Comparison of ENCODE assay signal across 15 mouse cellular contexts in the genomic region with DNA sequence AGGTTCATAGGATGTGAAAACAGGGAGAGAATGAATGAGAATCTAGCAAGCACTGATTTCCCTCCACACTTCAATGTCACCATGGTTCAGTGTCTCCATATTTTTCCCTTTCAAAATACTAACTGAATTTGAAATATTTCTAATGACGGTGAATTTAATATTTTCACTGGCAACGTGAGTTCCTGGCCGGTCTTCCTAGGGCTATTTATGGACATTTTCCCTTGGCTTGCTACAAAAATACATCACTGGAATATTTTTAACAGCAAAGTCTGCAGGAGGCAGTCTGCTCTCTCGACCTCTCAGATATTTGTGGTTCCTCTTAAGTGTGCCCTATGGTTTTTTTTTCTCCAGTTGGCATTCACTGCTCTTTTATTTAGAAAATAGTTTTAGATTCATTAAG. TPM values are rescaled to one million over a fixed set of nuclear protein-coding genes. Genes with fewer than 3 reads are reported as not detected.
DNase-seq lines count a peak whose midpoint lies in the region; ATAC-seq and TF ChIP-seq lines count a peak whose summit lies in the region.
"Had no signal": no experiment of that assay in that cellular context is flagged by ENCODE, and none has a peak within 500 bp of the region (broad histone marks: within the 10 kb centered on the region; RNA-seq: fewer than 3 reads in every experiment).

No protein-coding gene starts in this region.

- H3K9me3 ChIP-seq in heart, embryonic 14.5 days (ENCODE audit: control insufficient read depth, low read length), result no peaks in the 10 kb centered on the region
- H3K9me3 ChIP-seq: embryonic facial prominence, embryonic 13.5 days; forebrain, embryonic 15.5 days; liver, embryonic 13.5 days; neural tube, embryonic 15.5 days had no signal

- peak; percentile 21 for DNase-seq in kidney, adult 9 months
- DNase-seq in kidney, adult 11 months, result no peak
- DNase-seq in 3T3-L1 (ENCODE audit: low read depth, low spot score) (peak; percentile 80), Patski (ENCODE audit: low read depth, low spot score) (peak; percentile 79)
- no peak for DNase-seq in right cerebral cortex, adult 2 months (ENCODE audit: low spot score in 2 of 2)
- no peak for DNase-seq in right cerebral cortex, adult 18-20 months
- no peak for DNase-seq in frontal cortex, postnatal 36 days (ENCODE audit: low spot score in 2 of 2)
- DNase-seq: cerebellum, postnatal 36 days; liver, embryonic 13.5 days; right cerebral cortex, postnatal 14 days had no signal

- no peaks in the 10 kb centered on the region for H3K36me3 ChIP-seq in heart, embryonic 14.5 days (ENCODE audit: control insufficient read depth, insufficient read depth, low read length)
- H3K36me3 ChIP-seq: embryonic facial prominence, embryonic 13.5 days; forebrain, embryonic 15.5 days; liver, embryonic 13.5 days; neural tube, embryonic 15.5 days had no signal

- ATAC-seq in Patski, result peak; percentile 32
- ATAC-seq in heart, embryonic 14.5 days (ENCODE audit: insufficient number of reproducible peaks, insufficient read depth, low FRiP score, low read depth), result no peak
- ATAC-seq: forebrain, embryonic 15.5 days had no signal

- WGBS in heart, embryonic 14.5 days, result 7% methylated on average over 4 of the region's 4 CpGs

- no peak overlapping the region for H3K4me3 ChIP-seq in heart, embryonic 14.5 days (ENCODE audit: control insufficient read depth in 1 of 2, insufficient read depth in 1 of 2, low read depth in 1 of 2, low read length in 2 of 2)
- H3K4me3 ChIP-seq: embryonic facial prominence, embryonic 13.5 days; forebrain, embryonic 15.5 days; layer of hippocampus, adult 2 months; liver, embryonic 13.5 days; neural tube, embryonic 15.5 days had no signal

- peak; percentile 24 for TF ChIP-seq CTCF in Patski (IDR thresholded peaks at IDR 0.05)

- POLR2A ChIA-PET in Patski (lab: Charles Lee), result interaction anchor here (0.9 to 2.8 kb wide), 3 partner anchors 16 to 130 kb away, joined by 3 to 14 read pairs (median 4); no protein-coding TSS in a partner anchor

- peak overlapping the region; percentile 96 to 99 for H3K27ac ChIP-seq in heart, embryonic 14.5 days (replicated peaks in 1 of 2; ENCODE audit: control insufficient read depth in 1 of 2, insufficient read depth in 1 of 2, low read depth in 2 of 2, low read length in 2 of 2)
- H3K27ac ChIP-seq: embryonic facial prominence, embryonic 13.5 days; forebrain, embryonic 15.5 days; layer of hippocampus, adult 2 months; liver, embryonic 13.5 days; neural tube, embryonic 15.5 days had no signal

- in situ Hi-C loops in Patski (cut with MboI; ENCODE audit: low pct_unique_long_range_greater_than_20kb), result no loop called here

- CTCF ChIA-PET in Patski (lab: Charles Lee), result interaction anchor here (1.0 to 15.4 kb wide), 7 partner anchors 17 to 148 kb away, joined by 3 to 155 read pairs (median 5); no protein-coding TSS in a partner anchor

- H3K9ac ChIP-seq in heart, embryonic 14.5 days (ENCODE audit: low read length), result peak overlapping the region; percentile 44; the same call in 1 of the 2 replicates
- H3K9ac ChIP-seq: embryonic facial prominence, embryonic 13.5 days; forebrain, embryonic 15.5 days; liver, embryonic 13.5 days; neural tube, embryonic 15.5 days had no signal

- peaks cover 14 to 53% of the 10 kb centered on the region in 2 experiments for H3K4me1 ChIP-seq in heart, embryonic 14.5 days (ENCODE audit: control insufficient read depth in 2 of 2, insufficient read depth in 2 of 2, low read length in 2 of 2)

- H3K27me3 ChIP-seq in Patski, result no peaks in the 10 kb centered on the region
- no peaks in the 10 kb centered on the region for H3K27me3 ChIP-seq in heart, embryonic 14.5 days (ENCODE audit: control insufficient read depth, insufficient read depth, low read length)
- H3K27me3 ChIP-seq: embryonic facial prominence, embryonic 13.5 days; forebrain, embryonic 15.5 days; liver, embryonic 13.5 days; neural tube, embryonic 15.5 days had no signal

- H3K4me2 ChIP-seq in heart, embryonic 14.5 days (ENCODE audit: low read length), result peak overlapping the region; percentile 54
- H3K4me2 ChIP-seq: embryonic facial prominence, embryonic 13.5 days; forebrain, embryonic 15.5 days; liver, embryonic 13.5 days had no signal

RNA-seq across cellular contexts. Expression of a gene that starts 44.7 kb away (rescaled TPM):
- polyA plus RNA-seq in Patski (2021), result 145 TPM
- 241 and 266 TPM in 2 replicates for polyA plus RNA-seq in heart, embryonic 14.5 days (2014; fragmentation: Nextera tagmentation; extraction: Ambion mirVana)

RNA-seq across cellular contexts. Expression of a gene that starts 53.6 kb away (rescaled TPM):
- 0.13 TPM for polyA plus RNA-seq in Patski (2021)
- 0.11 and 0.34 TPM in 2 replicates for polyA plus RNA-seq in heart, embryonic 14.5 days (2014; fragmentation: Nextera tagmentation; extraction: Ambion mirVana)

Comparison
In these comparisons a context has a peak if more than half of its experiments do, and no peak if none do; other contexts are left out.
1. DNase-seq: peak in kidney, adult 9 months (single experiment), 3T3-L1 (single experiment) and Patski (single experiment); none in kidney, adult 11 months (single experiment), right cerebral cortex, adult 2 months (0 of 2), right cerebral cortex, adult 18-20 months (single experiment) and frontal cortex, postnatal 36 days (0 of 2).